Comparison of ENCODE assay signal across 10 mouse cellular contexts in genomic region chr9:43879220-43879968, GRCm38 (mm10).
DNase-seq lines count a peak whose midpoint lies in the region; ATAC-seq and TF ChIP-seq lines count a peak whose summit lies in the region.
"Had no signal": no experiment of that assay in that cellular context is flagged by ENCODE, and none has a peak within 500 bp of the region (broad histone marks: within the 10 kb centered on the region; RNA-seq: fewer than 3 reads in every experiment).

No protein-coding gene starts in this region.

- intact Hi-C loops in gastrocnemius, adult 2 months (cut with DNase I): no loop called here

- H3K27me3 ChIP-seq in lung, embryonic 16.5 days (ENCODE audit: control insufficient read depth, insufficient read depth, low read depth, low read length): peaks cover 33% of the 10 kb centered on the region
- H3K27me3 ChIP-seq in limb, embryonic 10.5 days (ENCODE audit: low read depth, poor library complexity, severe bottlenecking): peaks cover 67% of the 10 kb centered on the region
- peaks cover 28% of the 10 kb centered on the region for H3K27me3 ChIP-seq in stomach, embryonic 14.5 days (ENCODE audit: control insufficient read depth, insufficient read depth, low read length)

- peak; percentile 45 for DNase-seq in embryo, embryonic 10 days (ENCODE audit: low spot score)
- DNase-seq in embryo, embryonic 9.5 days (ENCODE audit: extremely low spot score): no peak
- no peak for DNase-seq in lung, postnatal 25 days (ENCODE audit: low spot score)
- no peak for DNase-seq in limb, embryonic 10.5 days (ENCODE audit: low spot score)
- DNase-seq in gastrocnemius, adult 2 months: no peak
- DNase-seq in urinary bladder, postnatal 25 days (ENCODE audit: low spot score): no peak
- DNase-seq: adrenal gland, adult 8-10 months had no signal

- TF ChIP-seq CTCF in gastrocnemius, adult 2 months (IDR thresholded peaks at IDR 0.05): no peak

- no peak overlapping the region for H3K9ac ChIP-seq in lung, embryonic 16.5 days (ENCODE audit: low read length)
- no peak overlapping the region for H3K9ac ChIP-seq in stomach, embryonic 14.5 days (replicated peaks; ENCODE audit: low read depth, low read length)

- peak overlapping the region; percentile 40 for H3K4me2 ChIP-seq in lung, embryonic 16.5 days (ENCODE audit: low read depth, low read length)
- peak overlapping the region; percentile 25 for H3K4me2 ChIP-seq in stomach, embryonic 14.5 days (replicated peaks; ENCODE audit: low read depth, low read length)

- ATAC-seq in lung, embryonic 16.5 days (ENCODE audit: low read depth): peak; percentile 75
- no peak for ATAC-seq in stomach, embryonic 14.5 days (ENCODE audit: insufficient number of reproducible peaks, insufficient read depth, low FRiP score, low read depth)

- no peak overlapping the region for H3K27ac ChIP-seq in lung, embryonic 16.5 days (ENCODE audit: low read length)
- no peak overlapping the region for H3K27ac ChIP-seq in limb, embryonic 10.5 days
- H3K27ac ChIP-seq in stomach, embryonic 14.5 days (ENCODE audit: low read length): no peak overlapping the region
- no peak overlapping the region for H3K27ac ChIP-seq in gastrocnemius, adult 2 months
- H3K27ac ChIP-seq: macrophage had no signal

- peaks cover 6% of the 10 kb centered on the region; the same call in 1 of the 2 replicates for H3K4me1 ChIP-seq in lung, embryonic 16.5 days (replicated peaks; ENCODE audit: control insufficient read depth, insufficient read depth, low read length)
- peaks cover 15% of the 10 kb centered on the region for H3K4me1 ChIP-seq in limb, embryonic 10.5 days
- H3K4me1 ChIP-seq in stomach, embryonic 14.5 days (ENCODE audit: control insufficient read depth, insufficient read depth, low read length): peaks cover 6% of the 10 kb centered on the region; the same call in 1 of the 2 replicates

- no peaks in the 10 kb centered on the region for H3K36me3 ChIP-seq in lung, embryonic 16.5 days (ENCODE audit: control insufficient read depth, insufficient read depth, low read length)
- no peaks in the 10 kb centered on the region for H3K36me3 ChIP-seq in limb, embryonic 10.5 days
- no peaks in the 10 kb centered on the region for H3K36me3 ChIP-seq in stomach, embryonic 14.5 days (ENCODE audit: control insufficient read depth, insufficient read depth, low read length)

- 3% methylated on average over 24 of the region's 24 CpGs for WGBS in lung, embryonic 16.5 days
- 4% methylated on average over 24 of the region's 24 CpGs for whole genome bisulfite sequencing in limb, embryonic 10.5 days
- WGBS in stomach, embryonic 14.5 days: 3% methylated on average over 24 of the region's 24 CpGs

- no peaks in the 10 kb centered on the region for H3K9me3 ChIP-seq in lung, embryonic 16.5 days (ENCODE audit: control insufficient read depth, low read length)
- no peaks in the 10 kb centered on the region for H3K9me3 ChIP-seq in limb, embryonic 10.5 days (replicated peaks)
- H3K9me3 ChIP-seq in stomach, embryonic 14.5 days (ENCODE audit: control insufficient read depth, low read depth, low read length): no peaks in the 10 kb centered on the region

- H3K4me3 ChIP-seq in lung, embryonic 16.5 days (ENCODE audit: low read length): peak overlapping the region; percentile 20
- peak overlapping the region; percentile 37 for H3K4me3 ChIP-seq in limb, embryonic 10.5 days
- peak overlapping the region; percentile 19 for H3K4me3 ChIP-seq in stomach, embryonic 14.5 days (ENCODE audit: low read depth, low read length)
- H3K4me3 ChIP-seq in gastrocnemius, adult 2 months: no peak overlapping the region
